Mouse (Mus musculus): ENCODE results near the gene Efcab11. TPM values are rescaled to one million over a fixed set of nuclear protein-coding genes. Genes with fewer than 3 reads are reported as not detected.

Efcab11 gene
- polyA plus RNA-seq, 1 experiment from 2014 or later = 7.1 TPM

DNA sequence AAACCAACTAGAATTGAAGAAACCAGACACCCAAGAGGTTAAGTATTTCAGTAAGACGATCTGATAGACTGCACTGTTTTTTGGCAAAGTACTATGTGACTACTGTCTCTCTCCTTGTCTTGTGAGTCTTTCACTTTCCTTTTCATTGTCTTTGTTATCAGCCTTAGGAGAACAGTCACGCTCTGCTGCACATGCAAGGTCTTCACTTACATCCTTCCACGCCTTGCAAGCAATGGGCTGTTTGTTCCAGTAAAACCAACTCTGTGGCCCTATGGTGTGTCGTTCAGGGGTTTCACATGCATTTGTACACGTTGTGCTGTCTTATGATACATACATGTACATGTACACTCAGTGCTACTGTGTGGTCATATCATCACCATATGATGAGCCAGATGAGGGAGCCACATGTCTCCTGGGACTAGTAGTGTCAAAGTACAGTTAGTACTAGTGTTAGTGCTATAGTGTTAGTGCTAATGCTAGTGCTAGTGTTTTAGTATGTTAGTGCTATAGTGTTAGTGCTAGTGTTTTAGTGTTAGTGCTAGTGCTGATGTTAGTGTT lies 110.5 kb downstream of the Efcab11 start:
- Histone ChIP-seq H3K36me3 (ENCODE audit: control insufficient read depth, insufficient read depth) (no peaks in the 10 kb centered on the region), H3K9ac (replicated peaks; ENCODE audit: low read depth, low read length) (no peak overlapping the region), H3K27ac (ENCODE audit: low read length) (no peak overlapping the region), H3K4me1 (replicated peaks; ENCODE audit: control insufficient read depth, insufficient read depth, low read length) (peaks cover 5% of the 10 kb centered on the region; the same call in 1 of the 2 replicates), H3K9me3 (ENCODE audit: control insufficient read depth, low read length) (no peaks in the 10 kb centered on the region), H3K4me3 (replicated peaks; ENCODE audit: low read length) (no peak overlapping the region), H3K27me3 (replicated peaks; ENCODE audit: control insufficient read depth, insufficient read depth, low read length) (no peaks in the 10 kb centered on the region), H3K4me2 (ENCODE audit: low read length) (no peak overlapping the region)
- 73% methylated on average over 5 of the region's 5 CpGs for WGBS
- ATAC-seq = no peak

DNA sequence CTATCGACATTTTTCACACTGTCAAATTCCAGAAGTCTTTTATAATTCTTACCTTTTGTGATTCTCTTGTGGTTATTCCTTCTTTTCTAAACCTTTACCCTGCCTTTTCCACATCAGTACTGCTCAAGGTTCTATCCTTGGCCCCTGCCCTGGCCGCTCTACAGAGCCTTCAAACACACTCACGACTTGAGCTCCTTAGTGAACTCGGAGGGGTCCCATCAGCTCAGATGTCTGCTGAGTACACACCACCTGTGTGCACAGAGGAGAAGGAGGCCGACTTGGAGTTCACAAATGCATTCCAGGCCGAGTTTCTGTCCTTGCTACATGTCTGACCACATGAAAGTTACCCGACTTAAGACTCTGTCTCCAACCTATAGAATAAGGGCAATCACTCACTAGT lies 113.2 kb downstream of the Efcab11 start:
- Histone ChIP-seq H3K4me2 (ENCODE audit: low read length) (no peak overlapping the region), H3K9me3 (ENCODE audit: control insufficient read depth, low read length) (no peaks in the 10 kb centered on the region), H3K4me3 (replicated peaks; ENCODE audit: low read length) (no peak overlapping the region), H3K36me3 (ENCODE audit: control insufficient read depth, insufficient read depth) (no peaks in the 10 kb centered on the region), H3K27ac (ENCODE audit: low read length) (no peak overlapping the region), H3K9ac (replicated peaks; ENCODE audit: low read depth, low read length) (no peak overlapping the region), H3K4me1 (replicated peaks; ENCODE audit: control insufficient read depth, insufficient read depth, low read length) (no peaks in the 10 kb centered on the region), H3K27me3 (replicated peaks; ENCODE audit: control insufficient read depth, insufficient read depth, low read length) (no peaks in the 10 kb centered on the region)
- ATAC-seq = no peak
- 90% methylated on average over 7 of the region's 7 CpGs for WGBS

DNA sequence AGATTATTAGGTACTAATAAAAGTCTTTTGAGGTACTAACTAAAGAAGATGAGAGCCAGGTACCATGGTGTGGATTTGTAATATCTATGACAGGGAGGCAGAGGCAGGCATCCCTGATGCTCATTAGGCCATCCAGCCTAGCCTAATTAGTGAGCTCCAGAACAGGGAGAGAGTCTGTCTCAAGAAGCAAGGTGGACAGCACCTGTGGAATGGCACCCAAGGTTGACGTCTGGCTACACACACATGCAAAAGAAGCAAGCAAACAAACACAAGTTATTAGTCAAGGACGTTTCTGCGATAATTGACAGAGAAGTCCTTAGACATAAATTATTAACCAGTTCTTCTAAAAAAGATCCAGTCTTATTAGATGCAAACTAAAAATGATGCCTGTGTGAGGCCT lies 114.6 kb downstream of the Efcab11 start:
- Histone ChIP-seq H3K4me1 (replicated peaks; ENCODE audit: control insufficient read depth, insufficient read depth, low read length) (no peaks in the 10 kb centered on the region), H3K9me3 (ENCODE audit: control insufficient read depth, low read length) (no peaks in the 10 kb centered on the region), H3K27me3 (replicated peaks; ENCODE audit: control insufficient read depth, insufficient read depth, low read length) (no peaks in the 10 kb centered on the region), H3K4me2 (ENCODE audit: low read length) (no peak overlapping the region), H3K9ac (replicated peaks; ENCODE audit: low read depth, low read length) (no peak overlapping the region), H3K36me3 (ENCODE audit: control insufficient read depth, insufficient read depth) (no peaks in the 10 kb centered on the region), H3K27ac (ENCODE audit: low read length) (no peak overlapping the region), H3K4me3 (replicated peaks; ENCODE audit: low read length) (no peak overlapping the region)
- ATAC-seq = no peak
- 95% methylated on average over 3 of the region's 3 CpGs for WGBS

DNA sequence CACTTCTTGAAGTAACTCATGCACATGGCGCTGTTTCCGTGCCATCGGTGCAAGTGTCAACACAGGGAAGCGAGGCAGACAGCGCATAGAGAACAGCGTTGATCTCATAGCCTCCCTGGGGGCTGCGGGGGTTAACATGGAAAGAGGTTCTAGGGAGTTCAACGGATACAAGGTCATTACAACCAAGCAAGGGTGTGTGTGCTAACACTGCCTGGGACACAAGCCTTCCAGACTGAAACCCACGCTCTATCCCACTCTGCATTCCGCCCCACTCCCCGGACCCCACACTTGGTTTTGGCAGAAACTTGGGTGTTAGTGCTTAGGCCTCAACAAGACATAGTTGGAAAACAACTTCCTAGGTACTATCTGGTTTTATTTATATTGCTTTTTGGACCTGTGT lies 116.5 kb downstream of the Efcab11 start:
- WGBS = 88% methylated on average over 11 of the region's 11 CpGs
- Histone ChIP-seq H3K9me3 (ENCODE audit: control insufficient read depth, low read length) (no peaks in the 10 kb centered on the region), H3K27ac (ENCODE audit: low read length) (no peak overlapping the region), H3K9ac (replicated peaks; ENCODE audit: low read depth, low read length) (no peak overlapping the region), H3K36me3 (ENCODE audit: control insufficient read depth, insufficient read depth) (no peaks in the 10 kb centered on the region), H3K4me1 (replicated peaks; ENCODE audit: control insufficient read depth, insufficient read depth, low read length) (no peaks in the 10 kb centered on the region), H3K4me3 (replicated peaks; ENCODE audit: low read length) (no peak overlapping the region), H3K27me3 (replicated peaks; ENCODE audit: control insufficient read depth, insufficient read depth, low read length) (no peaks in the 10 kb centered on the region), H3K4me2 (ENCODE audit: low read length) (no peak overlapping the region)
- no peak for ATAC-seq

DNA sequence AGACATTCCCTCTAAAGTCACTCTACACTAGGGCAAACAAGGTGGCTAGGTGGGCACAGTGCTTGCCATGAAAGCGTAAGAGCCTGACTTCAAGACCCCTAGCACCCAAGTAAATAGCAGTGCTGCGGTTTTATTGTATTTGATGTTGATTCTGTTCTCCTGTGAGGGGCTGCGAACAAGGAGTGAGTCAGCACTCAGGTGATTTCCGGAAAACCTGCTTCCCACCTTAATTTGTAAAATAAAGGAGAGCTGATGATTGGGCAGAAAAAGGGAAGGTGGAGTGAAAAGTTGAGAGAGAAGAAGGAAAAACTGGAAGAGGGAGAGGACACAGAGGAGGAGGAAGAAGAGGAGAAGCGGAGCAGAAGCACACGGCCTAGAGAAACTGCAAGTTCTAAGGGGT lies 118.3 kb downstream of the Efcab11 start:
- H3K36me3 ChIP-seq (ENCODE audit: control insufficient read depth, insufficient read depth) = no peaks in the 10 kb centered on the region
- no peak overlapping the region for H3K27ac ChIP-seq (ENCODE audit: low read length)
- no peaks in the 10 kb centered on the region for H3K4me1 ChIP-seq (replicated peaks; ENCODE audit: control insufficient read depth, insufficient read depth, low read length)
- no peak overlapping the region for H3K9ac ChIP-seq (replicated peaks; ENCODE audit: low read depth, low read length)
- no peak overlapping the region for H3K4me3 ChIP-seq (replicated peaks; ENCODE audit: low read length)
- H3K9me3 ChIP-seq (ENCODE audit: control insufficient read depth, low read length) = no peaks in the 10 kb centered on the region
- 92% methylated on average over 6 of the region's 6 CpGs for WGBS
- no peaks in the 10 kb centered on the region for H3K27me3 ChIP-seq (replicated peaks; ENCODE audit: control insufficient read depth, insufficient read depth, low read length)
- H3K4me2 ChIP-seq (ENCODE audit: low read length) = no peak overlapping the region
- ATAC-seq = no peak

DNA sequence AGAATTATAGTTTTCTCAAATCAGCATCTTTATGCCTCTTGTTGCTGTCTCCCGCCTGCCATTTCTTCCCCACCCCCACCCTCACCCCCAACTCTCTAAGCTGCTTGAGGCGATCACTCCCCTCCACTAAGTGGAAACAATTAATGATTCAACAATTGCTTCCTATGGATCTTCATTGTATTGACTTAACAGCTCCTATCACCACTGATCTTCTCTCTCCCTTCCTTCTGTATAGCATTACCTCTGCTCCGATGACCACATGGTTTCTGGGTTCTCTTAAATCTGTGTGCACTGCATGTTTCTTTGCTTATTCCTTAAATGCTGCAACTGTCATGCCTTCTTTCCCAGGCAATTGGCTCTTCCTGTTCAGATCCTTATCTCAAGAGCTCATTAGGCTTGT lies 120.2 kb downstream of the Efcab11 start:
- no peak overlapping the region for H3K9ac ChIP-seq (replicated peaks; ENCODE audit: low read depth, low read length)
- no peak overlapping the region for H3K4me3 ChIP-seq (replicated peaks; ENCODE audit: low read length)
- H3K27me3 ChIP-seq (replicated peaks; ENCODE audit: control insufficient read depth, insufficient read depth, low read length) = no peaks in the 10 kb centered on the region
- H3K9me3 ChIP-seq (ENCODE audit: control insufficient read depth, low read length) = no peaks in the 10 kb centered on the region
- ATAC-seq = no peak
- no peak overlapping the region for H3K4me2 ChIP-seq (ENCODE audit: low read length)
- WGBS = 61% methylated on average over 3 of the region's 3 CpGs
- no peak overlapping the region for H3K27ac ChIP-seq (ENCODE audit: low read length)
- H3K36me3 ChIP-seq (ENCODE audit: control insufficient read depth, insufficient read depth) = no peaks in the 10 kb centered on the region
- no peaks in the 10 kb centered on the region for H3K4me1 ChIP-seq (replicated peaks; ENCODE audit: control insufficient read depth, insufficient read depth, low read length)

DNA sequence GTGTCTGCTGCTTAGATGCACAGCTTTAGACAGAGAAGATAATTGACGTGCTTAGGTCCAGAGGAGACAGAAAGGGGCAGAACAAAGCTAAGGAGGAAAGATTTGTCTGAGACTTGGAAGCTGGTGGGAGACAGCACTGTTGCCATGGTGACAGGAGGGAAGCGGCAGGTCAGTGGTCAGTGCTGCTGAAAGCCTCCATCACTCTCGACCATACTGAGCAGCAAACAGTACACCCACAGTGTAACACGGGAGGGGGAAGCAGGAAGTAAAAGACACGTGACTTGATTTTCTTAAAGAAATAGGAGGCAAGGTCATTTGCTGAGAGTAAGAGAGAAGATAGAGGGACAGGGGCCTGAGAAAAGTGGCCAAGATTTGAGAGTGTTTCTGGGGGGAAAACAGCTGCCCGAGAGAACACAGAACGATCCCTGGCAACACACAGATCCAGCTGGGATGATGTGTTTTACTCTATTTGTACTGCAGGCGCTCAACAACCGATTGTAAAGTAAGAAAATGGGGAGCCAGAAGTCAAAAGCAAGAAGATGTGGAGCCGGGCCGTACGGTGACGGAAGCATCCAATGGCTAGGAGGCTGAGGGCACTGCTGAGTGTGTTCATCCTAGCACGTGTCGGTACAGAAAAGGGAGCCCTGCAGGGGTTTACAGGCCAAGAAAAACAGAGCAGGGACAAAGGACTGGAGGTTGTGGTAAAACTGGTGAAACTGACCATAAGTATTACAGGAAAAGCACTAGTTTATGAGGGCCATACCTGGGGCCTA lies 126.3 kb downstream of the Efcab11 start:
- Histone ChIP-seq H3K4me2 (ENCODE audit: low read length) (peak overlapping the region; percentile 49), H3K36me3 (ENCODE audit: control insufficient read depth, insufficient read depth) (no peaks in the 10 kb centered on the region), H3K4me3 (replicated peaks; ENCODE audit: low read length) (peak overlapping the region; percentile 13), H3K27me3 (replicated peaks; ENCODE audit: control insufficient read depth, insufficient read depth, low read length) (no peaks in the 10 kb centered on the region), H3K9me3 (ENCODE audit: control insufficient read depth, low read length) (no peaks in the 10 kb centered on the region), H3K9ac (replicated peaks; ENCODE audit: low read depth, low read length) (peak overlapping the region; percentile 25; the same call in 1 of the 2 replicates), H3K27ac (ENCODE audit: low read length) (peak overlapping the region; percentile 47; the same call in 1 of the 2 replicates), H3K4me1 (replicated peaks; ENCODE audit: control insufficient read depth, insufficient read depth, low read length) (peaks cover 23% of the 10 kb centered on the region)
- ATAC-seq = peak; percentile 84
- 35% methylated on average over 15 of the region's 15 CpGs for WGBS

DNA sequence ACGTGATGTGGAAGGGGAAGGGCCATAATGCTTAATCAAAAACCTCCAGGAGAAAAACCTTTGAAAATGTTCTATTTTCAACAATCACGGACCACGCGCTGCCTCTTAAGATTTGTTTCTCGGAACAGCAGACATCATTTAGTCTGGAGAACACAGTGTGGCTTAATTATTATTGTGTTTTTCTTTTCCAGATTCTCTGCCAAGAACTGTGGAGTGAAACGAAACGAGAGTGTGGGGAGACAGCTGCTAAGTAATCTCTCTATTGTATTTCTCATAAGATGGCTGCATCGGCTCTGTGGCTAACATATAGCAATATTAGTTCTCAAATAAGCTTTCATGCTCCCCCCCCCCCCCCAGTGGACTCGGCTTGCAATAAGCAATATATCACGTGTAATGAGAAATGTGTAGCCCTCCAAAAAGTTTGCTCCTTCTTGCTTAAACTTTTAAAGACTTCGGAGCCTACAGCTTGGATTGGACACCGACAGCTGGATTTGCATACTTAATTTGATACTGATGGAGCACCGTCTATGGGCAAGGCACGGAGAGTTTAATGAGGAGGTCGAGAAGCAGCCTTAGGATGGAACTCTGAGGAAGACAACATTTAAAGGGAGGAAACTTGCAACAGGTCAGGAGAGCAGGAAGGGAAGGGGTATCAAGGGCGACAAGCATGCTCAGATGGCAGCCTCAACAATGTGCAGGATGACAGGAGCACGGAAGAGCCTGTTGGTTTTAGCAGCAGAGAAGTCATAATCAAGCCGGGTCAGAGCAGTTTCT lies 127.1 kb downstream of the Efcab11 start:
- Histone ChIP-seq H3K9ac (replicated peaks; ENCODE audit: low read depth, low read length) (no peak overlapping the region; the same call in 1 of the 2 replicates), H3K36me3 (ENCODE audit: control insufficient read depth, insufficient read depth) (no peaks in the 10 kb centered on the region), H3K4me2 (ENCODE audit: low read length) (peak overlapping the region; percentile 49), H3K27ac (ENCODE audit: low read length) (peak overlapping the region; percentile 47; the same call in 1 of the 2 replicates), H3K9me3 (ENCODE audit: control insufficient read depth, low read length) (no peaks in the 10 kb centered on the region), H3K27me3 (replicated peaks; ENCODE audit: control insufficient read depth, insufficient read depth, low read length) (no peaks in the 10 kb centered on the region), H3K4me3 (replicated peaks; ENCODE audit: low read length) (peak overlapping the region; percentile 13), H3K4me1 (replicated peaks; ENCODE audit: control insufficient read depth, insufficient read depth, low read length) (peaks cover 23% of the 10 kb centered on the region)
- ATAC-seq = peak; percentile 43; the same call in 1 of the 2 replicates
- WGBS = 7% methylated on average over 18 of the region's 18 CpGs

DNA sequence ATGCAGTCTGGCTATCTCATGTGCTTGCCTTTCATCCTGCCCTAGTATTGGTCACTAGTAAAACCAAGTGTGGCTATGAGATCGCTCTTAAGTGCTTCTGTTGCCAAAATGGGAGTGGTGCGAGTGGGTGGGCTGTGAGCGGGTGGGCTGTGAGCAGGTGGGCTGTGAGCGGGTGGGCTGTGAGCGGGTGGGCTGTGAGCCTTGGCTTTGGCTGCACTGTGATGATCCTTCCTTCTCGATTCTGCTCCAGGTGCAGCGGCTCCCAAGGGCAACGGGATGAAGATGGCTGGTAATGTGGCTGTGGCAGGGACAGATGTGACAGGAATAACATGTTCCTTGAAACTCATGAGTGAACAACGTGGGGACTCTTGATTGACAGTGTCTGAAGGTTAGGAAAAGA lies 128.0 kb downstream of the Efcab11 start:
- ATAC-seq = peak; percentile 40; the same call in 1 of the 2 replicates
- Histone ChIP-seq H3K4me3 (replicated peaks; ENCODE audit: low read length) (no peak overlapping the region), H3K9me3 (ENCODE audit: control insufficient read depth, low read length) (no peaks in the 10 kb centered on the region), H3K36me3 (ENCODE audit: control insufficient read depth, insufficient read depth) (no peaks in the 10 kb centered on the region), H3K27ac (ENCODE audit: low read length) (no peak overlapping the region), H3K27me3 (replicated peaks; ENCODE audit: control insufficient read depth, insufficient read depth, low read length) (no peaks in the 10 kb centered on the region), H3K4me2 (ENCODE audit: low read length) (no peak overlapping the region), H3K4me1 (replicated peaks; ENCODE audit: control insufficient read depth, insufficient read depth, low read length) (peaks cover 23% of the 10 kb centered on the region), H3K9ac (replicated peaks; ENCODE audit: low read depth, low read length) (no peak overlapping the region)
- 62% methylated on average over 9 of the region's 9 CpGs for WGBS

Measured in forebrain, embryonic 16.5 days (tissue).